Mouse (Mus musculus): ENCODE measurements around the gene Cnot10. TPM values are rescaled to one million over a fixed set of nuclear protein-coding genes. Genes with fewer than 3 reads are reported as not detected.

Gene Cnot10
- polyA plus RNA-seq, 1 experiment from 2014 or later = 68.7 TPM

Other genes starting within 250 kb of the Cnot10 start
- gene Crtap, start 249.5 kb downstream of the Cnot10 start, polyA plus RNA-seq (2015; fragmentation: Nextera tagmentation; extraction: Ambion mirVana) = 128 and 138 TPM in 2 replicates
- 54.0 and 58.4 TPM in 2 replicates for gene Glb1, start 239.1 kb downstream of the Cnot10 start, polyA plus RNA-seq (2015; fragmentation: Nextera tagmentation; extraction: Ambion mirVana)
- gene Tmppe, start 239.1 kb downstream of the Cnot10 start, polyA plus RNA-seq (2015; fragmentation: Nextera tagmentation; extraction: Ambion mirVana) = 11.0 and 12.5 TPM in 2 replicates
- gene Ccr4, start 135.3 kb downstream of the Cnot10 start, polyA plus RNA-seq (2015; fragmentation: Nextera tagmentation; extraction: Ambion mirVana) = 0.55 and 0.78 TPM in 2 replicates
- 0.58 and 0.62 TPM in 2 replicates for gene C130032M10Rik, start 124.5 kb downstream of the Cnot10 start, polyA plus RNA-seq (2015; fragmentation: Nextera tagmentation; extraction: Ambion mirVana)
- 0.87 and 1.00 TPM in 2 replicates for gene Trim71, start 75.8 kb downstream of the Cnot10 start, polyA plus RNA-seq (2015; fragmentation: Nextera tagmentation; extraction: Ambion mirVana)
- 62.2 and 67.5 TPM in 2 replicates for gene Dync1li1, start 48.6 kb upstream of the Cnot10 start, polyA plus RNA-seq (2015; fragmentation: Nextera tagmentation; extraction: Ambion mirVana)
- gene Cmtm6, start 90.9 kb upstream of the Cnot10 start, polyA plus RNA-seq (2015; fragmentation: Nextera tagmentation; extraction: Ambion mirVana) = 56.3 and 57.6 TPM in 2 replicates
- gene Cmtm7, start 141.7 kb upstream of the Cnot10 start, polyA plus RNA-seq (2015; fragmentation: Nextera tagmentation; extraction: Ambion mirVana) = 102 TPM in 2 replicates
- 38.8 and 41.4 TPM in 2 replicates for gene Cmtm8, start 204.0 kb upstream of the Cnot10 start, polyA plus RNA-seq (2015; fragmentation: Nextera tagmentation; extraction: Ambion mirVana)

Data from kidney, embryonic 15.5 days (tissue).